Mouse (Mus musculus): Measurements from ENCODE around the gene Fuk. TPM values are rescaled to one million over a fixed set of nuclear protein-coding genes. Genes with fewer than 3 reads are reported as not detected.

Fuk gene
- polyA plus RNA-seq, 1 experiment from 2014 or later, result 20.3 TPM

DNA sequence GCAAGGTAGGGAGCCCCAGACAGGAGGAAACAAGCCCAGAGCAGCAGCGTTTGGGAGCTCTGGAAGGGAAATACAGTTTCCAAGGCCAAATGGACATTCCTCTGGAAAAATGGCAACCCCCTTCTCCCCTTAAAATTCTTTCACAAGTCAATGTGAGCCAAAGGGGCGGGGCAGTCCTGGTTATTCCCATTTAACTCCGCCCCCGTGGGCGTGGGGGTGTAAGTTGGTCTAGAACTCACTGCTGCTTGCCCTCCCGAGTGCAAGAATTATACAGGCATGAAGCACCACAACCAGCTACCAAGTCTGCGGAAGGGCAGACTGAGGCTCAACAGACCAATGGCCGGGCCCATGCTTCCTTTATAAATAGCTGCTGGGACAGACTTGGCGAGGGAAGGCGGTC is 7.4 kb downstream of the Fuk start:
- Histone ChIP-seq H3K4me1 (replicated peaks) (no peaks in the 10 kb centered on the region), H3K27ac (no peak overlapping the region), H3K9ac (replicated peaks) (no peak overlapping the region), H3K4me2 (no peak overlapping the region), H3K27me3 (no peaks in the 10 kb centered on the region), H3K4me3 (replicated peaks) (no peak overlapping the region), H3K9me3 (no peaks in the 10 kb centered on the region), H3K36me3 (peaks cover 69% of the 10 kb centered on the region)
- 84% methylated on average over 10 of the region's 10 CpGs for WGBS
- ATAC-seq (ENCODE audit: insufficient number of reproducible peaks, insufficient read depth, low FRiP score, low TSS enrichment, low read depth), result no peak

DNA sequence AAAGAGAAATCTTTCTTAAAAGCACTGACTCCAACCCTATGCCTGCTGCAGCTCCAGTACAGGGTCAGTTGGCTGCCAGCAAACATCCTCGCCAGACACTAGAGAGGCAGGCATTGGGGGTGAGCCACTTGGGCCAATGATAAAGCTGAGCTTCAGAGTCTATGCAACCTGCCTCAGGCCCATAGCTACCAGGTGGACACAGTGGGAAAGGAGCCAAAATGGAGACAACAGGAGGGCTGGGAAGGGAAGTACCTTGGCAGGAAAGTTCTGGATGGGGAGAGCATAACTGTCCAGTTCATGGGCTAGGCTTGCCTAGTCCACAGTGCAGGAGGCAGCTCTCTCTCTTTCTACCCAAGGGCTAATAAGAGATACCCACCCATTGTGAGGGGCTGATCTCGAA is 9.4 kb downstream of the Fuk start:
- Histone ChIP-seq H3K27ac (no peak overlapping the region), H3K4me2 (no peak overlapping the region), H3K9ac (replicated peaks) (no peak overlapping the region), H3K27me3 (no peaks in the 10 kb centered on the region), H3K9me3 (no peaks in the 10 kb centered on the region), H3K4me1 (replicated peaks) (no peaks in the 10 kb centered on the region), H3K36me3 (peaks cover 71% of the 10 kb centered on the region), H3K4me3 (replicated peaks) (no peak overlapping the region)
- 86% methylated on average over 2 of the region's 2 CpGs for WGBS
- ATAC-seq (ENCODE audit: insufficient number of reproducible peaks, insufficient read depth, low FRiP score, low TSS enrichment, low read depth), result no peak

DNA sequence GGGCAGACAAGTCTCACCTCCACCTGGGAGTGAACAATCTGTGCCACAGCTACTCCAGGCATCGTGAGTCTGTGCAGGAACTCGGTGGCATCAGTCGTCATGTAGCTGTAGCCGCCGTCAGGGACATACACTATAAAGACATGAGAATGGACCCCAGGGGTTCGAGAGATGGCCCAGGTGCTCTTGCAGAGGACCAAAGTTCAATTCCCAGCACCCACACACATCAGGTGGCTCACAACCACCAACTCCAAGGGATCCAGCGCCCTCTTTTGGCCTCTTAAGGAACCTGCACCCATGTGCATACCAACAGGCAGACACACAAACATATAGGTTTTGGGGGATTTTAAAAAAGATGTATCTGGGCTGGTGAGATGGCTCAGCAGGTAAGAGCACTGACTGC is 10.2 kb downstream of the Fuk start:
- 87% methylated on average over 7 of the region's 7 CpGs for WGBS
- no peak for ATAC-seq (ENCODE audit: insufficient number of reproducible peaks, insufficient read depth, low FRiP score, low TSS enrichment, low read depth)
- no peak overlapping the region for H3K4me3 ChIP-seq (replicated peaks)
- H3K4me1 ChIP-seq (replicated peaks), result no peaks in the 10 kb centered on the region
- H3K36me3 ChIP-seq, result peaks cover 72% of the 10 kb centered on the region
- H3K27ac ChIP-seq, result no peak overlapping the region
- H3K27me3 ChIP-seq, result no peaks in the 10 kb centered on the region
- no peak overlapping the region for H3K4me2 ChIP-seq
- H3K9me3 ChIP-seq, result no peaks in the 10 kb centered on the region
- no peak overlapping the region for H3K9ac ChIP-seq (replicated peaks)

DNA sequence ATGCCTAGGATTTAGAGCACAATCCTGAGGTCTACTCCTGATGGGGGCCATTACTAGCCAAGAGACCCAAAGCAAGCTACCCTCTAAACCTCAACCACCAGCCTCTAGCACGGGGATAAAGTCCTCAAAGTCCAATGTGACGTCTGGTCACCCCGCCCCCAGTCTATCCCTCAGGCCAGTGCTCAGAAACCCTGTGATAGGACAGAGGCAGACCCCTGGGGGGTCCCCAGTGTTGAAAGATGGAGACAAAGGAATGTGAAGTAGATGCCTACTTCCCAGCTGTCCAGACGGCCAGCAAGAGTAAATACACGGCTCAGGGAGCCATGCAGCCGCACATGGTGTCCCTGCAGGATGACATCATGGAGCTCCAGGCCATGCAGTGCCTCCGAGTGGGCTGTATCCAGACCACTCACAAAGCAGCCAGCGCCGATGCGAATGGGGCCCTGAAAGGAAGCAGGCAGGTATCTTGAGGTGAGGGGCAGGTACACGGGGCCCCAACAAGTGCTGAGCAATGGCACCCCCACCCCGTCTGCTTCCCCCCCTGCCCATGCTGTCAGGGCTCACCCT is 12.3 kb downstream of the Fuk start:
- no peak overlapping the region for H3K9ac ChIP-seq (replicated peaks)
- peaks cover 84% of the 10 kb centered on the region for H3K36me3 ChIP-seq
- H3K4me2 ChIP-seq, result no peak overlapping the region
- WGBS, result 80% methylated on average over 12 of the region's 12 CpGs
- no peak overlapping the region for H3K4me3 ChIP-seq (replicated peaks)
- ATAC-seq (ENCODE audit: insufficient number of reproducible peaks, insufficient read depth, low FRiP score, low TSS enrichment, low read depth), result no peak
- H3K9me3 ChIP-seq, result no peaks in the 10 kb centered on the region
- no peaks in the 10 kb centered on the region for H3K4me1 ChIP-seq (replicated peaks)
- H3K27me3 ChIP-seq, result no peaks in the 10 kb centered on the region
- no peak overlapping the region for H3K27ac ChIP-seq

DNA sequence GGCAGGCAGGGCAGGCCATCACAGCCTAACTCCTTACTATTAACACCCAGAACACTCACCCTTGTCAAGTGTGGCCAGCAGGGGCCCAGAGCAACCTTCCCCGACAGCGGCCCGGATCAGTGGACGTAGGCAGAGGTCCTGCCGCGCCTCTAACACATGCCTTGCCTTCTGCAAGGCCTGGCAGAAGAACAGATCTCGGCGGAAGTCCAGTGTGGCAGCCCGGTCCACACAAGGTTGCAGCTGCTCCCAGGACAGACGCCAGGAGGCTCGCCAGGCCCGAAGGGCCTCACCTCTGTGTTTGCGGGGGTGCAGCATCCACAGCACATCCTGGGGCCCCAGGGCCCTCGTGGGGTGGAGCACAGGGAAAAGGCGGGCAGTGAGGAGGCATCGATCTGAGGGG is 13.4 kb downstream of the Fuk start:
- Histone ChIP-seq H3K4me2 (no peak overlapping the region), H3K27me3 (no peaks in the 10 kb centered on the region), H3K9me3 (no peaks in the 10 kb centered on the region), H3K4me3 (replicated peaks) (no peak overlapping the region), H3K36me3 (peaks cover 84% of the 10 kb centered on the region), H3K4me1 (replicated peaks) (no peaks in the 10 kb centered on the region), H3K27ac (0 out of 2 replicates have a peak overlapping the region, but pooled peaks have one; percentile 23), H3K9ac (replicated peaks) (no peak overlapping the region)
- WGBS, result 87% methylated on average over 16 of the region's 16 CpGs
- no peak for ATAC-seq (ENCODE audit: insufficient number of reproducible peaks, insufficient read depth, low FRiP score, low TSS enrichment, low read depth)

DNA sequence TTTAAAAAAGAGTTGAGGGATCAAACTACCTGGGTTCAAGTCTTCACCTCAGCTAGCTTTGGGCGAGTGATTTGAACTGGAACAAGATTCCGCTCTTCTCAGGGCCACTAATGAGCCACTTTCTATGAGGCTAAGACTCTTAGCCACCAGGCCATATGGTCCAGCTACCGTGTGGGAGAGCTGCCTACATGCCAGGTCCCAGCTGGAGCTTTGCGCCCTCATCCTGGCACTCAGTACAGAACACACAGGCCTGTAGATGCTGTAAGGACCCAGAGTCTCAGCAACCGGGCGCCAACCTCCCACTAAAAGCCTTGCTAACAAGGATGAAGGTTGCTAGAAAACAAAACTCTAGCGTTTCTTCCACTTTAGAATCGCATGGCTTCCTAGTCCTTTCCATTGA is 13.8 kb downstream of the Fuk start:
- no peak for ATAC-seq (ENCODE audit: insufficient number of reproducible peaks, insufficient read depth, low FRiP score, low TSS enrichment, low read depth)
- 0 out of 2 replicates have a peak overlapping the region, but pooled peaks have one; percentile 23 for H3K27ac ChIP-seq
- no peaks in the 10 kb centered on the region for H3K27me3 ChIP-seq
- H3K9ac ChIP-seq (replicated peaks), result no peak overlapping the region
- H3K4me3 ChIP-seq (replicated peaks), result no peak overlapping the region
- no peaks in the 10 kb centered on the region for H3K4me1 ChIP-seq (replicated peaks)
- WGBS, result 93% methylated on average over 8 of the region's 8 CpGs
- peaks cover 84% of the 10 kb centered on the region for H3K36me3 ChIP-seq
- no peaks in the 10 kb centered on the region for H3K9me3 ChIP-seq
- H3K4me2 ChIP-seq, result no peak overlapping the region

DNA sequence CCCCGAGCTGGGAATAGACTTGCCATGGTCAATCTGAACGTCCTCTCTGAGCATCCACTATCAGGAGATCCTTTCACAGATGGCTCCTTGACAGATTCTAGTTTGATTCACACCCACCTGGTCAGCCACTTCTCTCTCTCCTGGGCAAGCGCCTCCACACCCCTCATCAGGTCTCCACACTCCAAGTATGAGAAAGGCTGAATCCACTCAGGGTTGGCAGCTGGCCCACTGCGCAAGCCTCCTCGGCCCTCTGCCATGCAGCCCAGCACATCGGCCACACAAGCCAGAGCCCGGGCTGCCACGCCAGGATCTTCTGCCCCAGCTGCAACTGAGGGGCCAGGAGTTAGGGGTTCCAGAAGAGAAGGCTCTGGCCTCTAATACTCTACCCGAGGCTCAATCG is 14.7 kb downstream of the Fuk start:
- peaks cover 86% of the 10 kb centered on the region for H3K36me3 ChIP-seq
- no peak for ATAC-seq (ENCODE audit: insufficient number of reproducible peaks, insufficient read depth, low FRiP score, low TSS enrichment, low read depth)
- 92% methylated on average over 10 of the region's 10 CpGs for WGBS

DNA sequence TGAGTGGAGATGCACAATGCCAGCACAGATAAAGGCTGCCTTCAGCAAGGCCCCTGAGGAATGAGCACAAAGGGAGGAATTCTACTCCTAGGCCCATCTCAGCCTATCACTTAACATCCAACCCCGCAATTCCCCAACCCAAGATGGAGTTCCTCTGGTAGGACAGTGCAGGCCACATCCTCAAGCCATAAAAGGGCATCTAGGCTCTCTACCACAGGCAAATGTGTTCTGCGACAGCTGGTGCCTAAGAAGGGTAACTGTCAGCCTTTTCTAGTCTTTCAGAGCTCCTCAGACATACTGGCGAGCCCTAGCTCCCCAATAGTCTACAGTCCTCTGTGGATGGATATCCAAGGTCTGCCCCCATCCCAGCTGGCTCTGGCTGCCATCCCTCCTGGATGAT is 15.7 kb downstream of the Fuk start:
- Histone ChIP-seq H3K36me3 (peaks cover 88% of the 10 kb centered on the region), H3K27me3 (no peaks in the 10 kb centered on the region), H3K4me1 (replicated peaks) (no peaks in the 10 kb centered on the region), H3K27ac (no peak overlapping the region), H3K9me3 (no peaks in the 10 kb centered on the region), H3K4me2 (no peak overlapping the region), H3K4me3 (replicated peaks) (no peak overlapping the region), H3K9ac (replicated peaks) (no peak overlapping the region)
- ATAC-seq (ENCODE audit: insufficient number of reproducible peaks, insufficient read depth, low FRiP score, low TSS enrichment, low read depth), result no peak
- 91% methylated on average over 3 of the region's 3 CpGs for WGBS

More for the DNA sequence above, 14.7 kb downstream of the Fuk start:
- no peak overlapping the region for H3K4me3 ChIP-seq (replicated peaks)
- no peaks in the 10 kb centered on the region for H3K27me3 ChIP-seq
- no peaks in the 10 kb centered on the region for H3K9me3 ChIP-seq
- H3K4me2 ChIP-seq, result no peak overlapping the region
- no peak overlapping the region for H3K27ac ChIP-seq
- no peak overlapping the region for H3K9ac ChIP-seq (replicated peaks)
- H3K4me1 ChIP-seq (replicated peaks), result no peaks in the 10 kb centered on the region

DNA sequence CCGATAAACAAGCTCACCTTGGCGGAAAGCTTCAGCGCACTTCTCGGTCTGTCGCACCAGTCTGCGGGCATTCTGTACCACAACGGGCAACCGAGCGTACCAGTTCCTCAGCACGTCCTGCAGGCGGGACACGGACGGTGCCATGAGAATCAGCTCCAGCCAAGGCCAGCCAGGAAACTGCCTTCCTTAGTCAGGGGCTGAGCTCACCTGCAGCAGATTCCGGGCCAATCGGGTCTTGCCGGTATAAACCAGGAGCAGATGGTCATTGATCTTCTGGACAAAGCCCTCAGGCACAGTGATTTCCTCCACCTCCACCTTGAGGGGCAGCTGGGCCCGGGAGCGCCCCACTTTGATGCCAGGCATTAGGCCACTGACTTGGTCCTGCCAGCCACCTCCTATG is 18.5 kb downstream of the Fuk start:
- no peak for ATAC-seq (ENCODE audit: insufficient number of reproducible peaks, insufficient read depth, low FRiP score, low TSS enrichment, low read depth)
- Histone ChIP-seq H3K36me3 (peaks cover 99% of the 10 kb centered on the region), H3K27ac (no peak overlapping the region), H3K27me3 (no peaks in the 10 kb centered on the region), H3K4me3 (replicated peaks) (no peak overlapping the region), H3K4me1 (replicated peaks) (no peaks in the 10 kb centered on the region), H3K9ac (replicated peaks) (no peak overlapping the region), H3K4me2 (no peak overlapping the region), H3K9me3 (no peaks in the 10 kb centered on the region)
- 96% methylated on average over 18 of the region's 18 CpGs for WGBS

DNA sequence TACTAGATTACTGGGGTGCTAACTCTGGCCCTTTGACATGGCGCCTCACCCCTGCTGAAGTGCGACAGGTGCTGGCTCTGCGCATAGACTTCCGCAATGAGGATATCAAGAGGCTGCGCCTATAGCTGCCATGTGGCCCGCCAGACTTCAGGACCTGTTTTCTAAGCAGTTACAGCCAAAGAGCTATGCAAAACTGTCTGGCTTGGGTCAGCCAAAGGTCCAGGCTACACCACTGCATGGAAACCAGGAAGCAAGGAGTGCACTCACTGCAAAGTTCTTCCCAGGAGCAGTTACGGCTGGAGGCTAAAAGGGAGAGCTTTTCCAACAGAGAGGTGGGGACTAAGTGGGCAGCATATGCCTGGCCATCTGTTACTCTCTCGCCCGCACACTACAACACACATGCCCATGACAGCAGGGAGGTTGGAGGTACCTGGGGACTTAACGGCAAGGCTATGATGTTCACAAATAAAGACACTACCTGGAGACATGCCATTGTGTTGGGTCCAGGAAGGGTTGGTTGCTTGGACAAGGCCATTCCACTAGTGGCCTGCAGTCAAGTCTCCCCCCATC is 20.5 kb downstream of the Fuk start:
- H3K36me3 ChIP-seq, result peaks cover 99% of the 10 kb centered on the region
- H3K9me3 ChIP-seq, result no peaks in the 10 kb centered on the region
- 94% methylated on average over 10 of the region's 10 CpGs for WGBS

DNA sequence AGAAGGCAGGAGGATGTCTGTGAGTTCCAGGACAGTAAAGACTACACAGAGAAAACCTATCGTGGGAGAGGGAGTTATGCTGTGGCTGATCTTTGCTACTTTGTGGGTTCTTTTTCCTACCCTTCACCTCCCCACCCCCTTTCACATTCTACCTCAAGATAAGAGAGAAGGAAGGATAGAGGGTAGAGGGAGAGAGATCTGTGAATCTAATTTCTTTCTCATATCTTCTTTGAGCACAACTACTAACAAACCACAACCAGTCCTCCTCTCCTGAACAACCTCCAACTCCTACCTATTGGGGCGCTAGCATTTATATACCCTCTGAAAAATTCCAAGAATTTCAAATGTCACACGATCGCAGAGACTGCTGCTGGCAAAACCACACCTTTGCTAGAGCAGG is 24.4 kb downstream of the Fuk start:
- Histone ChIP-seq H3K9me3 (no peaks in the 10 kb centered on the region), H3K27ac (no peak overlapping the region), H3K4me2 (no peak overlapping the region), H3K4me1 (replicated peaks) (no peaks in the 10 kb centered on the region), H3K36me3 (peaks cover 99% of the 10 kb centered on the region), H3K4me3 (replicated peaks) (no peak overlapping the region), H3K9ac (replicated peaks) (no peak overlapping the region), H3K27me3 (no peaks in the 10 kb centered on the region)
- WGBS, result 82% methylated on average over 4 of the region's 4 CpGs
- ATAC-seq (ENCODE audit: insufficient number of reproducible peaks, insufficient read depth, low FRiP score, low TSS enrichment, low read depth), result no peak

More for the DNA sequence above, 20.5 kb downstream of the Fuk start:
- no peaks in the 10 kb centered on the region for H3K4me1 ChIP-seq (replicated peaks)
- no peak overlapping the region for H3K9ac ChIP-seq (replicated peaks)
- no peaks in the 10 kb centered on the region for H3K27me3 ChIP-seq
- H3K27ac ChIP-seq, result no peak overlapping the region
- no peak overlapping the region for H3K4me3 ChIP-seq (replicated peaks)
- H3K4me2 ChIP-seq, result no peak overlapping the region
- ATAC-seq (ENCODE audit: insufficient number of reproducible peaks, insufficient read depth, low FRiP score, low TSS enrichment, low read depth), result no peak

DNA sequence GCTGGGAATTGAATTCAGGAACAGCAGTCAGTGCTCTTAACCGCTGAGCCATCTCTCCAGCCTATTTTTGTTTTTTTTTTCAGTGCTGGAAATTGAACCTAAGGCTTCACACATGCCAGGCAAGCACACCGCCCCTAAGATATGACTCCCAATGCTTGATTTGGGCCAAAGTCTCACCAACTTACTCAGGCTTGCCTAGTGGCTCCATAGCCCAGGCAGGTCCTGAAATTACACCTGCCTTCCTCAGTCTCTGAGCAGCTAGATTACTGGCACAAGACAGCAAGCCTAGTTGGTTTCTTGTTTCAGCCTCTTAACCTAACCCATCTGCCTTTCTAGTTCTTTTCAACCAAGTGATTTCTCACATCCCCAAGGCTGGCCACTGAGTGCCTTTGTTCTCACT is 31.8 kb downstream of the Fuk start:
- Histone ChIP-seq H3K4me3 (replicated peaks) (no peak overlapping the region), H3K4me2 (no peak overlapping the region), H3K27me3 (no peaks in the 10 kb centered on the region), H3K4me1 (replicated peaks) (no peaks in the 10 kb centered on the region), H3K27ac (no peak overlapping the region), H3K36me3 (peaks cover 98% of the 10 kb centered on the region), H3K9me3 (no peaks in the 10 kb centered on the region), H3K9ac (replicated peaks) (no peak overlapping the region)
- no peak for ATAC-seq (ENCODE audit: insufficient number of reproducible peaks, insufficient read depth, low FRiP score, low TSS enrichment, low read depth)
- 99% methylated on average over 2 of the region's 2 CpGs for WGBS

Data from limb, embryonic 12.5 days (tissue).